Mouse (Mus musculus) NIH3T3 (cell line): ENCODE measurements around the gene Emp2.
A peak's percentile ranks its signal among the peaks of the same experiment; 100 is the strongest.

Source experiments
- DNase-seq: peaks from one replicate; pipeline ENCODE4 v3.0.0-alpha.2; 2012; ENCODE audit warnings: low read depth

Gene Emp2

DNA sequence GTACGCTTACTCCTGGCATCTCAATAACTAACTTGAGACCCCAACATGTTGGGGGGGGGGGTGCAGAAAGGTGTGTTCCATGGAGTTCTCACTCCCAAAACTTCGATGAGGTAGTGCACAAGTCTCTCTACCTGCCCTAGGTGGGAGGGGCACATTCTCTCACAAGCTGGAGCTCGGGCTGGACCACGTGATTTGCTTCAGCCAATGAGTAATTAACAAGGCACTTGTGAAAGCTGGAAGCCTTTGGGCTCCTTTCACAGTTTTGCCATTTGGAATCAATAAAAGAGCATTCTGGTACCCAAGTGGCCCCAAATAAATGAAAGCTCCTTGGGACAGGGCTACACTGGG, 3.4 kb upstream of the Emp2 start:
- no peak for DNase-seq

DNA sequence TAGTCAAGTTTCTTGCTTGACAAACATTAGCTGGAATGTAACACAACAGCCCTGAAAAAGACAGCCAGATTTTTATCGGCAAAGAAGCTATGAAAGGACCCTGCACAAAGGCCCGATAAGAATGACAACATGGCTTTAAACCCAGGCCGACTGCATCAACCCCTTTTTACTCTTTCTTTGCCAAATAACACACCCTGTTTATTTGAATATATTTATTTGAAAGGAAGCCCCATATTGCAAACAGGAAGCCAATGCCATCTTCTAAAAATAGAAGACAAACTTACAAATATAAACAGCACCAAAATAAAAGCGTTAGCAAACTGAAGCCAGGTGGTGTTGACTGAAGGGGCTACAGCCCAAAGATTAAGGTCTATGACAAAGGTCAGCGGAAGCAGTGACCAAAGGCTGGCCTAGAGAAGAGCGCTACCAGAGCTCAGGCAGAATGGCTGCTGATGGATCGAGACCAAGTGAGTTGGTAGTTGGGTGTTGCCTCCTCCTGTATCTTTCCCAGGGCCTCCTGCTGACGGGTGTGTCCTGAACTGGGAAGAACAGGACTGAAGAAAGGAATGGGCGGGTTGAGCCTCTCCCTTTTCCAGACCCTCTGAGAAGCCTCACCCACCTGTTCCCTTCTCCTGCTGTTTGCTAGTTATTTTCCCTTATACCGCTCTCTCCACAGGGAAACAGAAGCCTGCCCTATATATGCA, 2.9 kb upstream of the Emp2 start:
- DNase-seq, result no peak

DNA sequence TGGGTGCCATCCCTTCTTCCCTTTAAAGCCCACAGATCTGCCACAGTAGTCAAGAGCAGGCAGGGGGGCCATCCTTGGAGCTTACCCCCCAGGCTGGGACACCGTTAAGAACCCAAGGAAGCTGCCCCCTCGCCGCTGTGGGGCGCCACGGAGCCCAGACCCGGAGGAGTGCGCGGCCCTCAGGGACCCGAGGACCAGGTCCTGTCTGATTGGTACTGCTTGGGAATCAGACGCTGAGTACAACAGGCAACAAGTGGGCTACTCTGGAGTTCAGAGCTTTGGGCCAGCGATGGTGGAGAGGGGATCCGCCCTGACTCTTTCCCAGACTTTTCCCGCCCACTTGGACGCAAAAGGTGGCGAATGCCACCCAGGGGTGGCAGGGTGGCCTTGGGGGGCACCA, 542 bp downstream of the Emp2 start:
- peak; percentile 71 for DNase-seq

DNA sequence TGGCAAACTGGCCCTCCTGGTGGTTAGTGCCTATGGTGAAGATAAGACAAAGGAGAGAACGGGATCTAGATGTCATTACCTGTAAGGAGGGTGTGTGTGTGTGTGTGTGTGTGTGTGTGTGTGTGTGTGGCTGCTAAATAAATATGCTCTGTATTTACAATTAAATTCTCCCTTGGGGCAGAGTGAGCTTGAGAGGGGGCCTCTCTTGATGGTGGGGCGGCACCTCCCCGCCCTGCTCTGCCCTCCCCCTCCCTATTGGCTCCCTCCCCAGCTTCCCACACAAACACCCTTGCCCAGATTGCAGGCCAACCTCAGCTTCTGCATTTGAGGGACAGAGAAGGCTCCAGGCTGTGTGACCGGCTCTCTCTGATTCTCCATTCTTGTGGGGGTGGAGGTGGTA, 1.8 kb downstream of the Emp2 start:
- DNase-seq, result no peak

DNA sequence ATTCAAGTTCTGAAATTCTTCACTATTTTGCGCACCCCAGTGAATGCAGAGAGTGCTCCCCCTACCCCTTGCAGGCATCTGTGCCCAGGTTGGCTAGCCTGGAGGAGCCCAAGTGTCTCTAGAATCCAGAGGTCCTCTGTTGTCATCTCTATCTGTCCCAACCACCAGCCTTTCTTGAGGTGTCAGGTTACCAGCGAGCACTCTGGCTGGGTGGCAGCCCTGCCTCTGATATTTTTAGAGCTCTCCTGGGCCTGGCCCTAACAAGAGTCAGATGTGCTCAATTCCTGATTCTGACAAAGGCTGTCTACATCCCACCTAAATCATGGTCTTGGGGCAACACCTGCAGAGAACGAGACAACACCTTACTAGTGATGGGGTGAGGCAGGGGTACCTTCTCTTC, 2.7 kb downstream of the Emp2 start:
- DNase-seq, result peak; percentile 45

DNA sequence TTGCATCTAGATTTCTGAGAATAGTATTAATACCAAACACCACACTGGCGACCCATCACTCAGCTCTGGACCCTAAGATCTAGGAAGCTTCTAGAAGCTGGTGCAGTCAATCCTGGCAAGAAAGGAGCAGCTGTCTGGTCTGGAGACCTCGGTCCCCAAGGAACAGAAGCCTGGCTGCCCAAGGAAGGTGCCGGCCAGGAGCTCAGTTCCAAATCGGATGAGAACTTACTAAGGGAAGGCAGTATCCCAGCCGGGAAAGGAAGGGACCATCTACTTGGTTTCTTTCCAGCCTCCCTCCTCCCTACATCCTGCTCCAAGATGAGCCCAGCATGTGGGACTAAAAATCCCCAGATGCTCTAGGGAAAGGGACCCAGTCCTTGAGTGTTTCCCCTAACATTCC, 3.3 kb downstream of the Emp2 start:
- no peak for DNase-seq

DNA sequence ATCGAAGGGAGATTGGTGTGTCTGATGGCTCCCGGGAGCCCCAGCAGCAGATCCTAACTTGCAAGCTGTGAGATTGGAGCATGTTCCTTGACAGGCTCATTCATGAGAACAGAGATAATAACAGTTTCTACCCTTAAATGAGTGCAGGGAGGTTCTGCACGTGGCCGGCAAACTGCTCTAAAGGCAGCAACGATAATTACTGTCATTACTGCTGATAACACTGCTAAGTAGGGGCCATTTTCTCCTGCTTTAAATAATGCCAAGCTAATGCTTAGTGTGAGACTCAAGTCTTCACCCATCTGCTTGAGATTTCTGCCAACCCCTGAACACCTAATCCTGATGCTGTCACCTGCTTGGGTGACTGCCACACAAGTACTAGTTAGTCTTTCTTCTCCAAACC, 6.4 kb downstream of the Emp2 start:
- DNase-seq, result no peak

DNA sequence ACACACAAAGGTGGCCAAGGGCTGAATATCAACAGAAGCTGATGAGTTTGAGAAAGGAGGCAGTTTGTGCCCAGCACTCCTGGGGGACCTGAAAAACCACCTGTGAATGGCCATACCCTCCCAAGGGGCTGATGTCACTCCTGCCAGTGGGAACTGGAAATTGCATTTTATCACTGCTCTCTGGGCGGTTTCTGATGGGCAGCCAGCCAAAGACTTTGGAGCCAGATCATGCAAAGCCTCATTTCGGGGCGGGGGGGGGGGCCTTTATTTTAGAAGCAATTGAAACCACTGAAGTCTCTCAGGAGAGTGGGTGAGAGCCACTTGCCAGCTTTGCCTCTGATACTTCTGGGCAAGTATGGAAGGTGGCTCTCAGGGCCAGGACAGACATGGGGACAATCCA, 7.7 kb downstream of the Emp2 start:
- peak; percentile 37 for DNase-seq

DNA sequence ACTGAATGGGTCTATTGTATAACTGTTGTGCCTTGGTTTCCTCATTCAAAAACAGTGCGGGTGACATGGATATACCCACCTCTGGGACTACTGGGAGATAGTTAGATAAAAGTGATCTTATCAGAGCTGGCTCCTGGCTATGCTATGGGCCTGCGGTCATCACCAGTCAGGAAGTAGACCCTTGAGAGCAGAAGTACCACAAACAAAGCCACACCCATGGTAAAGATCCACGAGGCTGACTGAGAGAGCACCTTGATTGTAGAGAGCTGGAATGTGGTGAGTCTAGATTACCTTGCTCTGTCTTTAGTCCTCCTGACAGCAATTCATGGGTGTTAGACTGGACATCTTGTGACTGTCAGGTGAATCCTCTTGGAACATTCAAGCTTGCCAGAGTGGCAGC, 12.4 kb downstream of the Emp2 start:
- no peak for DNase-seq

DNA sequence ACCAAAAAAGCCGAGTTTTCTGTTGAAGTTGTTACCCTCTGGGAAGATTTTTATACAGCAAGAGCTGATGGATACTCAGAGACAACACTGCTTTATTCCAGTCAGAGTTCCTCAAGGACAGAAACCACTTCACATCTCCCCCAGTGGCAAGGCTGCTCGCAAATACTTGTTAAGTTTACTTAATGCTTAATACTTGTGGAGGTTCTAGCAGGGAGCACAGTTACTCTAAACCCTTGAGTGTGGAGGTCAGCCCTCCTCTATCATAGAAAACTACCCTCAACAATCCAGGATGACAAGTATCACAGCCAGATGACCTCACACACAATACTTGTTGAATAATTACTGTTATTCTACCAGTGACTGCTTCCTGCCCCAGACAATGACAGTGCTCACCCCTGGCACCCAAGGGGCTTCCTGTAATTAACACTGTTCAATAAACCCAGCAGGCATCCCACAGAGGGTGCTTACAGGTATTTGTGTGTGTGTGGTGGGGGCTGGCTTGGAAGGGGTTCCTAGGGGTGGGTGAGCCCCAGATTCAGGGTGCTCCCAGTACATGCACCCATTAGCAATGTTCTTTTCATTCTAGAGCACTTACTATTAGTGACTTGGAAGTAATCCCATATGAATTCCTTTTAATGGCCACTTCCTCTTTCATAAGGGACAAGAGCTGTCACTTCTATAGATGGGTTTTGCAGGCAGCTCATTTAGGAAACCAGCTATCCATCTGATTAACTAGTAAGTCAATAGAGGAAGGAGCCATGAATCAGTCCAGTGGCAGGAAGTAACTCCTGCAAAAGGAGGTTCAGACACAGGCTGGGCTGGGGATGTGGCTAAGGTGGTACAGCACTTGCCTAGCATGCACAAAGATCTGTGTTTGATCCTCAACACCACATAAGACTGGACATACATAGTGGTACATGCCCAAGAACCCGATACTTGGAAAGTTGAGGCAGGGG, 13.3 kb downstream of the Emp2 start:
- no peak for DNase-seq

DNA sequence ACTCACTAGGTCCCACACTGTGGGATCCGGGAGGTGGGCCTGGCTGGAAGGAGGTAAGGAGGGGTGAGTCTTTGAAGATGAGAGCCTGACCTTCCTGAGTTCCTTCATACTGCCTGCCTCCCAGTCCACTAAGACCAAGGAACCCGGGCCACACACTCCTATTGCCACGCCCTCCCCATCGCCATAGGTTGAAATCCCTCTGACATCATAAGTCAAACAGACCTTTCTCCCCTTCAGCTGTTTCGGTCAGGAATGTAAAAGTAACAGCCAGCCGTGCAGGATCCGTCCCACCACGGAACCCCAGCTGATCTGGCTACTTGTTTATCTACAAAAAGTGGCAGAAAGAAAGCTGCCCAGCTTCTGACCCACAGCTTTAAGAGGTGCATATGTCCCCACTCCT, 14.1 kb downstream of the Emp2 start:
- DNase-seq, result no peak

DNA sequence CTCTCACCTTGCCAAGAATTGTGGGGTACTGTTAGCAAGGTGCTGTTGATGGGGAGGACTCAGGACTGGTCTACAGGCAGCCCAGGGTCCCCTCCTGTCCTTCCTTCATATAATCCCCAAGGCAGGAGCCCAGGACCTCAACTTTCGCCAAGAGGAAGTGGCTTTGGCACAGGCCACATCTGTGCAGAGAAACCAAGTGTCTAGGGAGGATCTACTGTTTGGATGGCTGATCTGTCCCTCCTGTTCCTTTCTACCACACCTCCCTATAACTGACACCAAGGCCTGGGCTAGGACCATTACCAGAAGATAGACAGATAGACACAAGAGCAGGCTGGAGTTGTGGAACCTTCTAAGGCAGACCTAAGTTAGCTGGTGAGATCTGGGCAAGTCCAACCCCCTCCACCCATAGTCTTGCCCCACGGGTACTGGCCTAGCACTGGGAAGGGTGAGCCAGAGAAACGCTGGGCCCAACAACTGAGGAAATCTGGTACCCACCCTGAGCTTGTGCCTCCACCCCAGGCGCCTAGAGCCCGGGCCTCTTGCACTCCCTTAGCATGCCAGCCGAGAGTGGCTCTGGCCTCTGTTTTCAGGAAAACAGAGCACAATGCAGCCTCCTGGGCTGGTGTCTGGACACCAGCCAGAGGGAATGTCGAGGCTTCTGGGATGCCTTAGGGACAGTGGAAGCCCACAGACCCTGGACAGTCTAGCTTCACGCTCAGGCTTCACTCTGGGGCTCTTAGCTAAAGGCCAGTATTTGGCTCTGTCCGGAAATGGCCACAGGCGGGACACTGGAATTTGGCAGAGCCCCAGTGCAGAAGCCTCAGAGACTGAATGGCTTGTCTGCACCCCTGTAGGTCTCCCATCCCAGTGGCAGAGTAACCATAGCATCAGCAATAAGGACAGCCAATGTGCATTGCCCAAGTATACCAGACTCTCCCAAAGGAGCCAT, 15.8 kb downstream of the Emp2 start:
- DNase-seq, result no peak

DNA sequence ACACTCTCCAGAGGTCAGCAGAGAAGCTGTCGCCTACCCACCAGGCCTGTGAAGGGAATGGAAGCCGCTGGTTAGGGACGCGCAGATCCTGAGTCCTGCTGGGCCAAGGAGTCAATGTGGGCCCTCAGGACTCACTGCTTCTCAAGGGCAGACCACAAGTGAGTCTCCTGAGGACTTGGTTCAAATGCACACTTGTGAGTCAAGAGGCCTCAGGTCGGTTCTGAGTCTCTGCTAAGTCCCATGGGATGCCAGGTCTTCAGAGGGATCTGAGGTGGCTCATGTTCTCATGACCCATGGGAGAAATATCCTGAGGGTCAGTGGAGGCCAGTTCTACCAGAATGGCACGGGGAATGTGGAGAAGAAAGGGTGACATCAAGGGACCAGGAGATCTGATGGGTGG, 25.7 kb downstream of the Emp2 start:
- DNase-seq, result peak; percentile 11

DNA sequence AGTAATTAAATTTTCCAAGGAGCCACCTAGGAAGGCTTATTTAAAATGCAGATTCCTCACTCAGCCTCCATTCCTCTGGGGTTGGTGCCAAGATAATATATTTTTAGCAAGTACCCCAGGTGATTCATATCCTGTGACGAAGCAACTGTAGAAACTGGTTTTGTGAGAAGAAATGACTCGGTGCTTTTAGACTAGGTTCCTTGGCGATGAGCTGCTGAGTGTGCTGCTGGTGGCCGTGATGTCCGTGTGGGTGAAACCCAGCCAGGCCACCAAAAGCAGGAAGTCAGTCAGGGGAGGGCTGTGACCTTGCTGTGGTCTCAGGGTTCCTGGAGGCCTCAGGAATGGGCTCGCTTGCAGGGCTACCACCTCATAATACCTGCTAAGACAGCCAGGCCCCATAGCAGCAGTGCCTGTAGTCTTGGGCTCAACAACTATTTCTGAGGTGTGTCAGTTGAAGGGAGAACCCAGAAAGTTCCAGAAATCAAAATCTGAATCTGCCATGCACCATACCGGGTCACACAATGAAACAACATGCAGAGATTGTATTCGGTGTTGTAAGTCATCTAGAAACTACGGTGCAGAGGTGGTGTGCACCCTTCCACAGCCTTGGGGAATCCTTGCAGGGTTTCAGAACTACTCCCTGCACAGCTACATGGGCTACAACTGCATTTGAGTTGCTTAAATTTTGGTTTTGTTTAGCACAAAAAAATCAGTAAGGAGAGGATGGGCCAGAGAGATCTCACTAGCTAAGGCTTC, 27.1 kb downstream of the Emp2 start:
- peak; percentile 83 for DNase-seq

DNA sequence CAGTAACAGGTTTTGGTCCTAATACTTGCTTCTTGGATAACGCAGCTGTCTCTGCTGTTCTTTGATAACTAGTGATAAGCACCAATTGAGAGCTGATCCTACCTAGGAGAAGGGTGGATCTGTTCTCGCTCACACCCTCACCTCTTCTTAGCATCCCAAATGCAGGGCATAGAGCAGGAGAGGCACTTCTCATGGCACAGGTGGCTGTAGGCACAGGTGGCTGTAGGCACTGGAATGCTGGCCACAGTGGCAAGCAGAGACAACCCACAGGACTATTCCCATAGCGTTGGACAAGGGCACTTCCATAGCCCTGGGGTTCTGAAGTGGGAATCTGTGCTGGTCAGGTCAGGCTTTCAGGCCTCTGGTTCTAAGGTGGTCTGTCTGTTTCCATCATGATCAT, 31.9 kb downstream of the Emp2 start:
- DNase-seq, result no peak

DNA sequence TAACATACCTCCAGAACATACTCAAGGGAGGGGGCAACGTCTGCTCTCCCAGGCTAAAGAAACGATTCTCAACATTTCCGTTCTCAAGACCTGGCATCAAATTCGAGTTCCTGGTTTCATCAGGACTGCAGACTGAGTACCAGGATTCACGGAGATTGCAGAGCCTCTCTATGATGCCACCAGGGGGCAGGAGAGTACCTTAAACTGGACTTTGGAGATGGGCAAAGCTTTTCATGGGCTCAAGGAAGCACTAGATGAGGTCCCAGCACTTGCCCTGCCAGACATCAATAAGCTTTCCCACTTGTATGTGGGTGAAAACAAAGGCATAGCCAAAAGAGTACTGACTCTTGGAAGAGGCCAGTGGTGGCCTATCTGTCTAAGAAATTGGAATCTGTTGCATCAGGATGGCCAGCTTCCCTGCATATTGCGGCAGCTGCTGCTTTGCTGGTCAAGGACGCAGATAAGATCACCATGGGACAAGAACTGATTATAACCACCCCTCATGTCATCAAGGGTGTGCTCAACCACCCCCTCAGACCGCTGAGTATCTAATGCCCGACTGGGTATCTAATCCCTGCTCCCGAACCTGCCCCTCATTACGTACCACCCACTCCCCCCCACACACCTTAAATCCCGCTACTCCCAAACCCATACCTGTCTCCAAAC, 33.3 kb downstream of the Emp2 start:
- DNase-seq, result peak; percentile 94

DNA sequence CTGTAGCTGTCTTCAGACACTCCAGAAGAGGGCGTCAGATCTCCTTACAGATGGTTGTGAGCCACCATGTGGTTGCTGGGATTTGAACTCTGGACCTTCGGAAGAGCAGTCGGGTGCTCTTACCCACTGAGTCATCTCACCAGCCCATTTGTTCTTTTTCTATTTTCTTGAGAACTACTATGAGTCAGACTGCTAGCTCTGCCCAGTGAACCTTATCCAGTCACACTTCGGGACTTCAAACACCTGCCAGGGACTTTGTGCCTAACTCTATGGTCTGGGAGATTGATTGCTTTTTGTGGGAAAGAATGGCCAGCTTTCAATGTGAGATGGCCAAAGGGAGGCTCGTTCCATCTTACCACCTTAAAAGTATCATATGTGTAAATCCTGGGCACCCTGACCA, 37.0 kb downstream of the Emp2 start:
- peak; percentile 13 for DNase-seq

DNA sequence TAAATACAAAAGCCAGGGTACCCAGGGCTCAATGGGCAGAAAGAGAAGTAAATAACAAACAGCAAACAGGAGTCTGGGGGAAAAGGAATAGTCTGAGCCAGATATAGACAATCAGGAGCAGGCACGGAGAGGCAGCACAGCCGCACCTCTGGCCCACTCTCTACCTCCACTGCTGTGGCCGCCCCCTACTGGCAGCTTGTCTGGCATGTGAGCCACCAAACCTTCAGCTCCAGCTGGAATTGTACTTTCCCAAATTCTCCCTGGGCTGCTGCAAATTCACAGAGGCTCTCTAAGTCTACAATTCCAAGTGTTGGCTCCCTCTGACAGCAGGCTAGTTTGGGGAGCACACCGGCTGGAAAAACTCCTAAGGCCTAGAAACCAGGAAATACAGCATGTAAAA, 39.3 kb downstream of the Emp2 start:
- DNase-seq, result peak; percentile 18

DNA sequence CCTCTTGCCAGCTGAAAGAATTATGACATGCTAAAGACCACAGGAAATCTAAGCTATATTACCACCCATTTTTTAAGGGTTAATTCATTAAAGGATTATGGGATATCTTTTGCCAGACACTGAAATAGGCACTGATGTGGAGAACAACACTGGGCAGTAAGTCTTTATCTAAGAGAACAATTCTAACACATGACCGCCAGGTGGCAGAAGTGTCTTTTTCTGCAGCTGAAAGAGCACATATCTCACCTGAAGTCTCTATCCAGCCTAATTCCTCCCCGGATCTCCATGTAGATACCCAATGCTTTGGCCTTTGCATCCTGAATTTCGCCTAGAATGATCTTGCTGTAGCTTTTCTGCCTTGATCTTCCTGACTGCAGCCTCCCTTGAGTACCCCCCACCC, 41.5 kb downstream of the Emp2 start:
- DNase-seq, result peak; percentile 86

DNA sequence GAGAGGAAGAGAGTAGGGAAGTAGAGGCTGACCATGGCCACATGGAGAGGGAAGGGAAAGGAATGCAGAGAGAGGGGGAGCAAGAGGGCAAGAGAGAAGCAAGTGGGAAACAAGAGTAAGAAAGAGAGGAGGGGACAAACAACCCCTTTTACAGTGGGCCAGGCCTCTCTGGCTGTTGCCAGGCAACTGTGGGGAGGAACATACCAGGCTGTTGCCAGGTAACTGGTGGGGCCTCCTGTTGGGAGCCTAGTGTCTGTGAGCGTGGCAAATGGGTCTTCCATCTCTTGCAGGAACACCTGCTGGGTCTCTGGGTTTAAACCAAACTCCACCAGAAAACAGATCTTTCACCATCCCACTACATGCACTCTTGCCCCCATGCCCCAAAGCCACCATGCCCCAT, 59.8 kb downstream of the Emp2 start:
- no peak for DNase-seq

DNA sequence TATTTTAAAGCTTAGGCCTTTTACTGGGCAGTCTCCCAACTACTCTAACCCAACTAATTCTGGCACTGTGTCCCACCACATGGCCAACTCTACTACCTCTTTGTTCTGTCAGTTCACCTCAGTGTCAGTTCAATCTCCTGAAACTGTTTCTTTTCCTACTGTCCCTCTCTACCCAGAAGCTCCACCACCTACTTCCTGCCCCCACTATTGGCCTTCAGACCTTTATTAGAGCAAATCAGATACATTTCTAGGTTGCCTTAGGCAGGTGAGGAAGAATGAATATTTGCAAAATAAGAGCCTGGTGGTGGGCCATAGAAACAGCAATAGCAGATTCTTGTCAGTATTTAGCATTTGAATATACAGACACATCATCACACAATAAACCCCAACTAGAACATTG, 77.2 kb downstream of the Emp2 start:
- no peak for DNase-seq
